Mouse (Mus musculus): ENCODE measurements around the gene Zbtb4. TPM values are rescaled to one million over a fixed set of nuclear protein-coding genes. Genes with fewer than 3 reads are reported as not detected.
A peak's percentile ranks its signal among the peaks of the same experiment; 100 is the strongest.

Zbtb4 gene
- total RNA-seq, 1 experiment, result 1.6 TPM

GRCm38 (mm10) chr11:69818871-69819270, 53.2 kb downstream of the Zbtb4 start:
- in situ Hi-C loops (cut with MboI; ENCODE audit: low sequenced_read_pairs in 2 of 2, unreplicated experiment in 2 of 2), result no loop called here
- Histone ChIP-seq H3K9me3 (ENCODE audit: control insufficient read depth, insufficient read depth, low read depth, low read length) (no peaks in the 10 kb centered on the region), H3K4me3 (ENCODE audit: insufficient read depth in 1 of 2, low read depth in 1 of 2, low read length in 2 of 2, poor library complexity in 1 of 2, severe bottlenecking in 1 of 2) (no peak overlapping the region), H3K4me1 (ENCODE audit: control insufficient read depth in 2 of 2, insufficient read depth in 2 of 2, low read length in 2 of 2, poor library complexity in 1 of 2) (peaks cover 2 to 7% of the 10 kb centered on the region in 2 experiments; a peak in 1 of 4 replicates), H3K27ac (ENCODE audit: insufficient read depth, low read depth, low read length, poor library complexity, severe bottlenecking) (no peak overlapping the region), H3K36me3 (ENCODE audit: control insufficient read depth, insufficient read depth, low read length, poor library complexity, severe bottlenecking) (no peaks in the 10 kb centered on the region), H3K9ac (ENCODE audit: insufficient read depth, low read depth, low read length, poor library complexity, severe bottlenecking) (no peak overlapping the region)
- TF ChIP-seq MAFK (IDR thresholded peaks at IDR 0.05; ENCODE audit: insufficient read depth, low read depth, low read length) (no peak), HCFC1 (IDR thresholded peaks at IDR 0.05; ENCODE audit: borderline replicate concordance, insufficient read depth, low read length) (no peak), ZNF384 (IDR thresholded peaks at IDR 0.05; ENCODE audit: low read depth, low read length) (no peak), CHD2 (IDR thresholded peaks at IDR 0.05; ENCODE audit: low read depth, low read length) (no peak), ZC3H11A (IDR thresholded peaks at IDR 0.05; ENCODE audit: borderline replicate concordance, low read depth, low read length) (no peak)
- DNase-seq (ENCODE audit: low read depth, low spot score), result no peak

- Histone ChIP-seq H3K27ac (ENCODE audit: insufficient read depth, low read depth, low read length, poor library complexity, severe bottlenecking) (no peak within 1 kb of the TSS), H3K4me3 (ENCODE audit: insufficient read depth in 1 of 2, low read depth in 1 of 2, low read length in 2 of 2, poor library complexity in 1 of 2, severe bottlenecking in 1 of 2) (no peak within 1 kb of the TSS), H3K36me3 (ENCODE audit: control insufficient read depth, insufficient read depth, low read length, poor library complexity, severe bottlenecking) (peaks cover 9% of the 10 kb centered on the region; the same call in 1 of the 2 replicates), H3K4me1 (ENCODE audit: control insufficient read depth in 2 of 2, insufficient read depth in 2 of 2, low read length in 2 of 2, poor library complexity in 1 of 2) (peaks cover 0 to 12% of the 10 kb centered on the region in 2 experiments; a peak in 1 of 4 replicates), H3K9ac (ENCODE audit: insufficient read depth, low read depth, low read length, poor library complexity, severe bottlenecking) (no peak within 1 kb of the TSS), H3K9me3 (ENCODE audit: control insufficient read depth, insufficient read depth, low read depth, low read length) (no peaks in the 10 kb centered on the region)
- TF ChIP-seq ZNF384 (IDR thresholded peaks at IDR 0.05; ENCODE audit: low read depth, low read length) (no peak), HCFC1 (IDR thresholded peaks at IDR 0.05; ENCODE audit: borderline replicate concordance, insufficient read depth, low read length) (no peak), ZC3H11A (IDR thresholded peaks at IDR 0.05; ENCODE audit: borderline replicate concordance, low read depth, low read length) (no peak), CHD2 (IDR thresholded peaks at IDR 0.05; ENCODE audit: low read depth, low read length) (no peak), MAFK (IDR thresholded peaks at IDR 0.05; ENCODE audit: insufficient read depth, low read depth, low read length) (no peak)
- DNase-seq (ENCODE audit: low read depth, low spot score), result no peak
- in situ Hi-C loops (cut with MboI; ENCODE audit: low sequenced_read_pairs in 2 of 2, unreplicated experiment in 2 of 2), result no loop called here
These were observed 56.4 kb downstream of the Zbtb4 start, which contains the start of gene Spem1 for GRCm38 (mm10) chr11:69822080-69822479. Spem1 (minus strand) TSS chr11:69822180.

- peaks cover 0 to 9% of the 10 kb centered on the region in 2 experiments; a peak in 1 of 4 replicates for H3K4me1 ChIP-seq (ENCODE audit: control insufficient read depth in 2 of 2, insufficient read depth in 2 of 2, low read length in 2 of 2, poor library complexity in 1 of 2)
- no peak overlapping the region for H3K4me3 ChIP-seq (ENCODE audit: insufficient read depth in 1 of 2, low read depth in 1 of 2, low read length in 2 of 2, poor library complexity in 1 of 2, severe bottlenecking in 1 of 2)
- no peak for TF ChIP-seq MAFK (IDR thresholded peaks at IDR 0.05; ENCODE audit: insufficient read depth, low read depth, low read length)
- TF ChIP-seq ZNF384 (IDR thresholded peaks at IDR 0.05; ENCODE audit: low read depth, low read length), result no peak
- H3K36me3 ChIP-seq (ENCODE audit: control insufficient read depth, insufficient read depth, low read length, poor library complexity, severe bottlenecking), result peaks cover 12% of the 10 kb centered on the region; the same call in 1 of the 2 replicates
- H3K9me3 ChIP-seq (ENCODE audit: control insufficient read depth, insufficient read depth, low read depth, low read length), result no peaks in the 10 kb centered on the region
- H3K9ac ChIP-seq (ENCODE audit: insufficient read depth, low read depth, low read length, poor library complexity, severe bottlenecking), result no peak overlapping the region
- H3K27ac ChIP-seq (ENCODE audit: insufficient read depth, low read depth, low read length, poor library complexity, severe bottlenecking), result no peak overlapping the region
- in situ Hi-C loops (cut with MboI; ENCODE audit: low sequenced_read_pairs in 2 of 2, unreplicated experiment in 2 of 2), result no loop called here
- no peak for DNase-seq (ENCODE audit: low read depth, low spot score)
These were observed 57.7 kb downstream of the Zbtb4 start for GRCm38 (mm10) chr11:69823456-69823855.

GRCm38 (mm10) chr11:69828832-69829231, 63.1 kb downstream of the Zbtb4 start:
- in situ Hi-C loops (cut with MboI; ENCODE audit: low sequenced_read_pairs in 2 of 2, unreplicated experiment in 2 of 2), result no loop called here
- TF ChIP-seq HCFC1 (IDR thresholded peaks at IDR 0.05; ENCODE audit: borderline replicate concordance, insufficient read depth, low read length), result no peak
- no peak for TF ChIP-seq CHD2 (IDR thresholded peaks at IDR 0.05; ENCODE audit: low read depth, low read length)
- TF ChIP-seq MAFK (IDR thresholded peaks at IDR 0.05; ENCODE audit: insufficient read depth, low read depth, low read length), result no peak
- TF ChIP-seq ZC3H11A (IDR thresholded peaks at IDR 0.05; ENCODE audit: borderline replicate concordance, low read depth, low read length), result no peak
- no peak for TF ChIP-seq ZNF384 (IDR thresholded peaks at IDR 0.05; ENCODE audit: low read depth, low read length)
- Histone ChIP-seq H3K9me3 (ENCODE audit: control insufficient read depth, insufficient read depth, low read depth, low read length) (no peaks in the 10 kb centered on the region), H3K9ac (ENCODE audit: insufficient read depth, low read depth, low read length, poor library complexity, severe bottlenecking) (no peak overlapping the region), H3K4me3 (ENCODE audit: insufficient read depth in 1 of 2, low read depth in 1 of 2, low read length in 2 of 2, poor library complexity in 1 of 2, severe bottlenecking in 1 of 2) (no peak overlapping the region), H3K27ac (ENCODE audit: insufficient read depth, low read depth, low read length, poor library complexity, severe bottlenecking) (no peak overlapping the region), H3K36me3 (ENCODE audit: control insufficient read depth, insufficient read depth, low read length, poor library complexity, severe bottlenecking) (peaks cover 12% of the 10 kb centered on the region; the same call in 1 of the 2 replicates), H3K4me1 (ENCODE audit: control insufficient read depth in 2 of 2, insufficient read depth in 2 of 2, low read length in 2 of 2, poor library complexity in 1 of 2) (peaks cover 0 to 18% of the 10 kb centered on the region in 2 experiments; a peak in 3 of 4 replicates)
- DNase-seq (ENCODE audit: low read depth, low spot score), result no peak

GRCm38 (mm10) chr11:69833554-69833953, 67.8 kb downstream of the Zbtb4 start:
- Histone ChIP-seq H3K4me1 (ENCODE audit: control insufficient read depth in 2 of 2, insufficient read depth in 2 of 2, low read length in 2 of 2, poor library complexity in 1 of 2) (peaks cover 0 to 10% of the 10 kb centered on the region in 2 experiments; a peak in 3 of 4 replicates), H3K36me3 (ENCODE audit: control insufficient read depth, insufficient read depth, low read length, poor library complexity, severe bottlenecking) (no peaks in the 10 kb centered on the region), H3K9ac (ENCODE audit: insufficient read depth, low read depth, low read length, poor library complexity, severe bottlenecking) (peak overlapping the region; percentile 55), H3K9me3 (ENCODE audit: control insufficient read depth, insufficient read depth, low read depth, low read length) (no peaks in the 10 kb centered on the region), H3K27ac (ENCODE audit: insufficient read depth, low read depth, low read length, poor library complexity, severe bottlenecking) (no peak overlapping the region), H3K4me3 (ENCODE audit: insufficient read depth in 1 of 2, low read depth in 1 of 2, low read length in 2 of 2, poor library complexity in 1 of 2, severe bottlenecking in 1 of 2) (peak overlapping the region; percentile 70 to 76)
- DNase-seq (ENCODE audit: low read depth, low spot score), result no peak
- no peak for TF ChIP-seq CHD2 (IDR thresholded peaks at IDR 0.05; ENCODE audit: low read depth, low read length)
- TF ChIP-seq ZNF384 (IDR thresholded peaks at IDR 0.05; ENCODE audit: low read depth, low read length), result no peak
- no peak for TF ChIP-seq MAFK (IDR thresholded peaks at IDR 0.05; ENCODE audit: insufficient read depth, low read depth, low read length)
- no peak for TF ChIP-seq ZC3H11A (IDR thresholded peaks at IDR 0.05; ENCODE audit: borderline replicate concordance, low read depth, low read length)
- TF ChIP-seq HCFC1 (IDR thresholded peaks at IDR 0.05; ENCODE audit: borderline replicate concordance, insufficient read depth, low read length), result no peak
- in situ Hi-C loops (cut with MboI; ENCODE audit: low sequenced_read_pairs in 2 of 2, unreplicated experiment in 2 of 2), result no loop called here
